Mouse (Mus musculus) mouse embryonic stem cell (cell line): ENCODE results near the gene Prl8a6.

Source experiments
- in situ Hi-C, 2 experiments: fragments of 300-500 bp; cut with MboI; formaldehyde crosslinking; loops; 1 replicate in 1 of 2; 3 replicates in 1 of 2; pipeline ENCODE4 v1.14.3; 2019 to 2020; ENCODE audit warnings: low sequenced_read_pairs in 2 of 2, low pct_unique_long_range_greater_than_20kb in 1 of 2, mixed read lengths in 1 of 2; ENCODE audit not compliant: unreplicated experiment in 1 of 2

Prl8a6 gene

GRCm38 (mm10) chr13:27438588-27438987 lies at the start of gene Prl8a6:
TSS of gene Prl8a6 (minus strand) at chr13:27438688.
- in situ Hi-C loops = no loop called here

DNA sequence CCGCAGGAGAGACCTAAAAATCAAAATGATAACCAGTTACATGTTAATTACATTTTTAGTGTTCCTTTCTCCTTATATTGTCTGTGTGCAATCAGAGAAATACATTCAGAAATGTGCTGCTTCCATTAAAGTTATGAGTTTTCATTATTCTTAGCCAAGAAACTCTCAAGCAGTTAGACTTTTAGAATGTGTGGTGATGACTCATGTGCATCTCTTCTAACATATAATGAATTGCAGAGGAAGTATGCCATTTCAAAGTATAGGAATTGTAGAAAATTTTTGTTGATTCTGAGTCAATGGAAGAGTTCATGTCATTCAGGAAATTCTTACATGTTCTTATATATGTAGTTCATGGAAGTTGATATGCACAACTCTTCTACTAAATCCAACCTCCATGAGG lies 5.3 kb downstream of the Prl8a6 start:
- in situ Hi-C loops = no loop called here

GRCm38 (mm10) chr13:27413640-27414039 lies 24.8 kb downstream of the Prl8a6 start:
- in situ Hi-C loops = no loop called here

DNA sequence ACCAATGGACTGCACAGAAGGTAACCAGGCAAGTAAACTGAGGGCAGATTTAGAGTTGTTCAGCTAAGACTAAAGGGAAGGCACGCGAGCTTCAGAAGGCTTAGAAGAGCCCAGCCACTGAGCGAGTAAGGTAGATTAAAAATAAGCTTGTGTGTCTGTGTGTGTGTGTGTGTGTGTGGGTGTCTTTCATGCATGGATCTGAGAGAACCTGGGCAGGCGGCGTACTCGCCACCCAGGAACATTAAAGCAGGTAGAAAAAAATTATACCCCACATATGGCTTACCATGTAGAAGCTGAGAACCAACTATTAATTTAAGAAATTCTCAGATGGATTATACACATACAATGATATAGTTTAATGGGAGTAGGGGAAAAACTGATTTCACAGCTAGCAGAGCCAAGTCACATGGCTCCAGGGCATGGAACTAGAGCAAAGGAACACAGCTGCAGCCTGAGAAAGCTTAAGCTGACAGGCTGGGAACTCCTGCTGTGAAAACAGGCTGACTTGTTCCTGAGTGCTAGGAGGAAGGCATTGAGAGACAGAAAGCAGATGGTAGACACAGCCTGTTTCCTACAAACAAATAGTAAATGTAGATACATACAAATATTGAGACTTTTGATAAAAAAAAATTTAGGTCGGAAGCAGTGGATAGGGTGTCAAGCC lies 39.3 kb downstream of the Prl8a6 start:
- in situ Hi-C loops = no loop called here

DNA sequence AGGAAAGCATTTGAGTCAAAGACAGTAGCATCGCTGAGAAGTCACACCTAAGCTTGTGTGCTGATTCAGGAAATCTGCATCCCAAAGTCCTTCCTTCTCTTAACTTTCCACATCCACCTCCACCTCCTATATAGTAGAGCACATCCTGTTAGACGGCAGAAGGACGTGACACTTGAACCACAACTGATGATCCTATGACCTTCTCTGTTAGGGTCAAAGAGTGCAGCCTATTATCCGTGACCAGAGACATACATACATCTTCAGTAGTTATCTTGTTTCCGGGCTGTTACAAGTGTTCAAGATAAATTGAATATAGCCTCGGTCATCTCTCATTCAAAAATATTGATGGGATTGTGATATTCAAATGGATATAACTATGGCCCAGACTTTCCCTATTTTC lies 47.7 kb downstream of the Prl8a6 start, which contains the start of gene Prl2b1:
Gene Prl2b1, minus strand, starts transcription at position 101 of the 400 bp plus-strand sequence.
- in situ Hi-C loops = no loop called here
